Mouse (Mus musculus) megakaryocyte, embryonic 14.5 days (primary cell): ENCODE measurements around the gene Ltb4r1. TPM values are rescaled to one million over a fixed set of nuclear protein-coding genes. Genes with fewer than 3 reads are reported as not detected.

ENCODE experiments used
- H3K27me3 ChIP-seq: replicated peaks from 2 replicates; pipeline ENCODE3; 2012; ENCODE audit warnings: inconsistent platforms
- H3K36me3 ChIP-seq: replicated peaks from 2 replicates; pipeline ENCODE3; 2012; ENCODE audit warnings: low read length, inconsistent platforms, mixed read lengths
- H3K4me1 ChIP-seq: 2 replicates; pipeline ENCODE4 v1.6.1; 2012; ENCODE audit warnings: inconsistent platforms
- H3K4me3 ChIP-seq: replicated peaks from 2 replicates; pipeline ENCODE3; 2012; ENCODE audit warnings: moderate library complexity, mild to moderate bottlenecking, inconsistent platforms
- H3K9me3 ChIP-seq: 2 replicates; pipeline ENCODE4 v1.6.1; 2012; ENCODE audit warnings: inconsistent platforms
- FLI1 ChIP-seq: IDR thresholded peaks from 2 replicates; pipeline ENCODE4 v1.6.1; 2012; ENCODE audit warnings: low read length, inconsistent platforms, mixed read lengths
- GATA1 ChIP-seq: IDR thresholded peaks from 3 replicates; pipeline ENCODE4 v1.6.1; 2012; ENCODE audit warnings: mixed read lengths, low read length, inconsistent platforms, borderline replicate concordance
- polyA plus RNA-seq: library from polyadenylated mRNA; stranded (reverse); fragments of >175 nt; gene quantifications from 2 replicates; pipeline ENCODE4 v1.2.3, GENCODE M21; 2012; ENCODE audit warnings: low replicate concordance; ENCODE audit not compliant: insufficient read depth

The Ltb4r1 gene
- polyA plus RNA-seq: 24.2 and 36.1 TPM in 2 replicates

DNA sequence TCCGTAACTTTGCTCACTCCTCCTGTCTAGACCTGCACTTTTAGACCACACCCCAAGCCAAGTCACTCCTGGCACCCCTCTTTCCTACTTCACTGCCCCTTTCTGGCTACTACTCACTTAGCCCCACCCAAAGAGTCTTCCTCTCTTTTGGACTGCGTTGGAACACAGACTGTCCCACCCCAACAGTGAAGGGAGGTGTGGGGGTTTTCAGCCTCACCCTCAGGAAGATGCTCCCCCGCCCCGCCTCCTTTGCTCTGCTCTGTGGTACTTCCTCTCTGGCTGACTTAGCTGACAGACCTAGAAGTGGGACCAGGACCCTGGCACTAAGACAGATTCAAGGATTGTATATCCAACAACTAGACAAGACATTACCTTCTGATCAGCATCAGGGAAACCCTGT is at the start of gene Ltb4r1:
Gene Ltb4r1 (plus strand): TSS at position 267 of the 400 bp plus-strand sequence.
- peak within 1 kb of the TSS; percentile 69 for H3K4me3 ChIP-seq
- H3K27me3 ChIP-seq: peaks cover 49% of the 10 kb centered on the region
- H3K36me3 ChIP-seq: peaks cover 3% of the 10 kb centered on the region
- no peaks in the 10 kb centered on the region for H3K9me3 ChIP-seq
- TF ChIP-seq FLI1 (no peak), GATA1 (no peak)
- peaks cover 87% of the 10 kb centered on the region for H3K4me1 ChIP-seq

DNA sequence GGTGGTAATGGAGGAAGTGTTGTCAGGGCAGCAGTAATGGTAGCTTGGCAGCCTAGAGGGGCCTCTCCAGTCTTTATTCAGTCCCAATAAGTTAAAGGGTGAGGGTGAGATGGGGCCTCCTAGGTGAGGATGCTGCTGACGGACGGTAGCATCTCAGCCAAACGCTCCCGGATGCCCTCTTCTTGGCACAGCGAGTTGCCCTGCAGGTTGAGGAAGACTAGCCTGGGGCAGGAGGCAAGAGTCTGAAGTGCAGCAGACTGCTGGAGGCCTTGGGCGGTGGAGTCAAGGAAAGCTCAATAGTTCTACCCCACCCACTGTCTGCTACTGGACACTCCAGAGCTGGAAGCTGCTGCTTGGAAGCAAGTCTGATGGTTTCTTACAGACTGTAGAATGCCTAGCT is 49.5 kb upstream of the Ltb4r1 start:
- no peak overlapping the region for H3K4me3 ChIP-seq
- peaks cover 7% of the 10 kb centered on the region for H3K27me3 ChIP-seq
- TF ChIP-seq GATA1 (no peak), FLI1 (no peak)
- peaks cover 50% of the 10 kb centered on the region for H3K36me3 ChIP-seq
- H3K4me1 ChIP-seq: peaks cover 60% of the 10 kb centered on the region
- no peaks in the 10 kb centered on the region for H3K9me3 ChIP-seq

DNA sequence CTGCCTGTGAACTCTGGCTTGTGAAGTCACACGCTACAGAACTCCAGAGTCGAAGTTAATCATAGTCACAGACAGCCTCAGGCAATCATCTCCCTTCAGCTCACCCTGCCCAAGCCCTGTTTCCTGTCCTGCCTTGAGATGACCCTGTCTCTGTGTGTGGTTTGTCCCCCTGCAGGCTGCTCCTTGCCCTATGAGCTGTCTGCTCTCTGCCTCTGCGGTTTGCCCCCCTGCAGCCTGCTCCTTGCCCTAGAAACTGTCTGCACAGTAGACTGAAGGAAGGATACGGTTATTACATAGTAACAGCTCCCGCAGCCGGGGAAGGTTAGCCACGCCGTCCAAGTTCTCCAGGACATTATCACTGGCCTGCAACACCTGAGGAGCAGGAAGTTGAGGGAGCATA is 48.9 kb upstream of the Ltb4r1 start:
- H3K4me3 ChIP-seq: no peak overlapping the region
- H3K36me3 ChIP-seq: peaks cover 50% of the 10 kb centered on the region
- H3K9me3 ChIP-seq: no peaks in the 10 kb centered on the region
- TF ChIP-seq GATA1: no peak
- no peak for TF ChIP-seq FLI1
- H3K27me3 ChIP-seq: peaks cover 3% of the 10 kb centered on the region
- peaks cover 61% of the 10 kb centered on the region for H3K4me1 ChIP-seq

DNA sequence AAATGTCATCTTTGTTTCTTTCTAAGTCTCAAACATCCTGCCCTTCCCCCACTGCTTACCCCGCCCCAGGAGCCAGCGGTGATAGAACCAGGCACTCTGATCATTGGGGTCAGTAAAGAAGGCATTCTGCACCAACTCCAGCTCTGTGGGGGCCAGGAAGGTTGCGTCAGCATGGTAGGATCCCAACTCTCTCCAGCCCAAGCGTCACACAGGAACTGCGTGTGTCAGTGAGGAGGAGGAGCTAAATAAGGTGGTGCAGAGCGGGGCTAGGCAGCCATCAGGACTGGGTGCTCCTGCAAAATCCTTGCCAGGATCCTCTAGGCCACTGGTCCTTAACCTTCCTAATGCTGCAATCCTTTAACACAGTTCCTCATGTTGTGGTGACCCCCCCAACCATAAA is 46.0 kb upstream of the Ltb4r1 start:
- H3K4me1 ChIP-seq: peaks cover 64% of the 10 kb centered on the region
- no peaks in the 10 kb centered on the region for H3K27me3 ChIP-seq
- no peak overlapping the region for H3K4me3 ChIP-seq
- no peak for TF ChIP-seq FLI1
- no peak for TF ChIP-seq GATA1
- peaks cover 50% of the 10 kb centered on the region for H3K36me3 ChIP-seq
- no peaks in the 10 kb centered on the region for H3K9me3 ChIP-seq

DNA sequence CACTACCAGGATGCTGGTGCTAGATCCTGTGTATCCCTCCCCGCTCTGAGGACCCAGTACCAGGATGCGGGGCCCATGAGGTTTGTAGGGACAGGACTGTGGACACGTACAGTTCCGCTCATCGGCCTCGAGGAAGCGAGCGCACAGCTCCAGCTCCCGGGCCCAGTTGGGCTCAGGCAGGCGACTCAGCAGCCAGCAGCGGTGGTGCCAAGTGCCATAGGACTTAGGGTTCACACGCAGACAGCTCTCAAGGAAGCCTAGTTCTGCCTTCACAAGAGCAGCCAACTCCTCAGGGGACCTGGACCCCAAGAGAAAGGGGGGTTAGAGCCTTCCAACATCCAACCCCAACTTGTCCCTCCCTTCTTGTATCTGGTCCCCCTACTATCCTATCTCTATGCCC is 45.1 kb upstream of the Ltb4r1 start:
- Histone ChIP-seq H3K27me3 (no peaks in the 10 kb centered on the region), H3K36me3 (peaks cover 50% of the 10 kb centered on the region), H3K4me1 (peaks cover 61% of the 10 kb centered on the region), H3K4me3 (no peak overlapping the region), H3K9me3 (no peaks in the 10 kb centered on the region)
- TF ChIP-seq GATA1 (no peak), FLI1 (no peak)

DNA sequence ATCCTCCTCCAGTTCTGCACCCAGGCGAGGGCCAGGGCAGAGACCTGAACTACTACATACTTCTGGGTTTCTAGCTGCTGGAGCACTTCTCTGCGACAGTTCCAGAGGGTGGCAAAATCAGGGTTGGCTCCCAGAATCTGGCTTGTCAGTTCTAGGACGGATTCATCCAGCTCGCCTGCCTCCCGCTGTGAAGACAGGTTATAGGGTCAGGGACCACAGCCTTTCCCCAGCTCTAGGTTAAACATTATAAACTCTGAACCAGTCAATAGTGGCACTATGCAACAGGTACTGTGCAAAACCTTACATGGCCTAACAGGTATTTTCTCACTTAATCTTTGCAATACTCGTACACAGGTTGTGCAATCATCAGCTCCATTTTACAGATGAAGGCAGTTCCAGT is 44.7 kb upstream of the Ltb4r1 start:
- peaks cover 48% of the 10 kb centered on the region for H3K36me3 ChIP-seq
- peak overlapping the region; percentile 97 for H3K4me3 ChIP-seq
- TF ChIP-seq GATA1 (no peak), FLI1 (no peak)
- H3K4me1 ChIP-seq: peaks cover 59% of the 10 kb centered on the region
- no peaks in the 10 kb centered on the region for H3K27me3 ChIP-seq
- no peaks in the 10 kb centered on the region for H3K9me3 ChIP-seq

DNA sequence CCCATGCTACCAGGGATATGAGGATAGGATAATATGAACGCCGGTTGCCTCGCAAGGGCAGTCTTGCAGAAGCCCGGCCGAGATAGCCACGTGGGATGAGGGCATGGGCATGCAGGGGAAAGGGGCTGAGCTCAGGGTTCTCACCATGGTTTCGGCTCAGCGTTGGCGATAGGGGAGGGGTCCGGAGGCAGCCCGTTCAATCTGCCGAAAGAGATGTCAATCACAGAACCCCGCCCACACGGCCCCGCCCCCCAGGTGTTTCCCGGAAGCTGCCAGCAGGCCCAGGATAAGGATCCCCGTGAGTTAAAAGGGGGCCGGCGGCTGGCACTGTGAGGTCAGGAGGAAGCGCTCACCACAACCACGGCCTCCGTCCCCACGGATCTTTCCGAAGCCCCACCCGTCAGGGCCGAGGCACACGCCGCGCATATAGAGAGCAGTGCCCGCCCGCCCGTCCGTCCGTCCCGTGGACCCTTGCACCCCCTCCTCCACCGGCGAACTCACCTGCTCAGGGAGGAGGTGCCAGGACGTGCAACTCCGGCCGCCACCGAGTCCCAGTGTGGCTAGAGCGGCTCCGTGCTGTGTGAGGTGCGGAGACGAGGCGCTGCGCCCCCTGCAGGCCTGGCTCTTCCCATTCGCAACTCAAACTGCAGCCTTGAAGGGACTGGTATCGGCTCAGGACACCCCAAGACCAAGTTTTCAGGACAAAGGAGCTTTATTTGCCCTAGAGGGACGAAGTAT is 43.9 kb upstream of the Ltb4r1 start, which contains the start of gene Rabggta:
Gene Rabggta (minus strand): TSS at position 564 of the 738 bp plus-strand sequence.
- Histone ChIP-seq H3K27me3 (no peaks in the 10 kb centered on the region), H3K4me1 (peaks cover 54% of the 10 kb centered on the region), H3K4me3 (peak within 1 kb of the TSS; percentile 97), H3K9me3 (no peaks in the 10 kb centered on the region), H3K36me3 (peaks cover 40% of the 10 kb centered on the region)
- TF ChIP-seq FLI1 (no peak), GATA1 (no peak)

DNA sequence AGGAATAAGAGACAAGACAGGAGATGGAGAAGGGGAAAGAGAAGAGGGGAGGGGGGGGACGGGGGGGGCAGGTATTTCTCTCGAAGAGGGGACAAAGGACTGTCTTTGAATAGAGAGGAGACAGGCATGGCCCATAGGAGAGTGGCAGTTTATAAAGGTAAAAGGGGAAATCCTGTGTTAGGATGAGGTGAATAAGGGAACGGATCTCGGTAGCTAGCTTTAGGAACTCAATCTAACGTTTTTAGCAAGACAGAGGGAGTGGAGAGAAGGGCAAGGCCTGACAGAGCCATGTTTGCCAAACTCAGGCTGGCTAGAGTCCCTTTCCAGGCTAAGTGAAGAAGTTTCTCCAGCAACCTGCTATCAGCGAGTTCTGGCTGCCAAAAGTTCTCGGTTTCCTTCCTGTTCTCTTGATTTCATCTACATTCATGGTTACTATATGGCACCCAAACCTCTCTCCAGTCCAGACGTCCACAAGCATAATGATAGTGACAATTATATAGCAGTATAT is 43.3 kb upstream of the Ltb4r1 start:
- Histone ChIP-seq H3K4me3 (peak overlapping the region; percentile 97), H3K27me3 (peaks cover 2% of the 10 kb centered on the region), H3K4me1 (peaks cover 56% of the 10 kb centered on the region), H3K9me3 (no peaks in the 10 kb centered on the region), H3K36me3 (peaks cover 34% of the 10 kb centered on the region)
- no peak for TF ChIP-seq GATA1
- no peak for TF ChIP-seq FLI1

DNA sequence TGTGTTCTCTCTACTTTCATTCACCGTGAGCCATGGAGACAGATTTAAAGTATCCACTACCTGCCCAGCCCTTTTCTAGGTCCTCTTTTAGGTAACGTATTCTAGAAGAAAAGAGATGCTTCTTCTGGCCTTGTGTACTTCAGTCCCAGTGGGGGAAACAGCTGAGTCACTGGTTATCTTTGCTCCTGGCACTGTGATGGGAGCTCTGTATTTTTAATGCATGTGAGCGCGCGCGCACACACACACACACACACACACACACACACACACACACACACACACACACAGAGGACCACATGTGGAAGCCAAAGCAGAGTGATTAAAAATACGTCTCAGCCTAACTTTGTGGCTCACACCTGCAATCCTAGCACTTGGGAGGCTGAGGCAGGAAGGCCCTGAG is 42.3 kb upstream of the Ltb4r1 start:
- TF ChIP-seq GATA1 (no peak), FLI1 (no peak)
- Histone ChIP-seq H3K27me3 (peaks cover 11% of the 10 kb centered on the region), H3K9me3 (no peaks in the 10 kb centered on the region), H3K36me3 (peaks cover 26% of the 10 kb centered on the region), H3K4me1 (peaks cover 66% of the 10 kb centered on the region), H3K4me3 (no peak overlapping the region)

DNA sequence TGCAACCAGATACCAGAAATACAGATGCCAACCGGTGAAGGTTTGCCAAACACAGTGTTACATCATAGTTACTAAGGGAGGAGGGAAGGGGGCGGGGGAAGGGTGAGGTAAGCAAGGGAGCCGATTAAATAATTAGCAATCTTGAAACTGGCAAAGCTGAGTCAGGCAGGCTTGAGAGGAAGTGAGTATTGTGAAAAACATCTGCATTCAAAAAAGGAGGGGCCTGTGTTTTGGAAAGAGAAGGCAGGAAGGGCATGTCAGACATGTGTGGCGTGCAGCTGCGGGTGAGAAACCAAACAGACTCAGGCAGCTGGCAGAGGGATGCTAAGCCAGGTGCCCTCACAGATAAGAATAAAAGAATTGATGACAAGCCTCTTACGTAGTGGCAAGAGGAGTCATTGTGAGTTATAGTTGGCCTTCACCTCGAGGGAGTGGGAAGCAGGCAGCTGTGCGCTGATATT is 41.3 kb upstream of the Ltb4r1 start:
- H3K4me1 ChIP-seq: peaks cover 68% of the 10 kb centered on the region
- peaks cover 16% of the 10 kb centered on the region for H3K36me3 ChIP-seq
- H3K4me3 ChIP-seq: peak overlapping the region; percentile 59
- H3K9me3 ChIP-seq: no peaks in the 10 kb centered on the region
- peaks cover 17% of the 10 kb centered on the region for H3K27me3 ChIP-seq
- TF ChIP-seq GATA1: no peak
- TF ChIP-seq FLI1: no peak
